23 mouse cellular contexts compared by ENCODE assay signal in the genomic region with DNA sequence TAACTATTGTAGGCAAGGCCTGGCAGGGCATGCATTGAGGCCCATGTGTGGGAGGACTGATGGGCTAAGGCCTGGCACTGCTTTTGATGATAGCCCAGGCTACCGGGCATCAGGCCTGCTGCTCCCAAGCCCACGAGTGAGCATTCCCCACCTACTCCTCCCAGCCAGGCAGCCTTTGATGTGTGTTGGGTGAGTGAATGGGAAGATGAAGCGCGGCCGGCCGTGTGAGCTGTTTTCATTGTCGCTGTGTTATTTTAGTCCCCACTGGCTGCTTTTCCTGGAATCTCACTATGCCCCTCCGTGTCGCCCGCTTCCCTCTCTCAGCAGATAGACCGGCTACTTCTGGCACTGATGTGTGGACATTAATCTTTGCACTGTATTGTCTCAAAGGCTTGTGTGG. TPM values are rescaled to one million over a fixed set of nuclear protein-coding genes. Genes with fewer than 3 reads are reported as not detected.
"Had no signal": no experiment of that assay in that cellular context is flagged by ENCODE, and none has a peak within 500 bp of the region (broad histone marks: within the 10 kb centered on the region; RNA-seq: fewer than 3 reads in every experiment).

No protein-coding gene starts in this region.

- H3K4me3 ChIP-seq: limb, embryonic 12.5 days; limb, embryonic 15.5 days; midbrain, embryonic 12.5 days; midbrain, embryonic 15.5 days; myocyte; neural tube, embryonic 13.5 days; stomach, embryonic 15.5 days had no signal

- ATAC-seq: intestine, embryonic 16.5 days; liver, postnatal 0 days; lung, postnatal 0 days; midbrain, embryonic 15.5 days had no signal

- H3K36me3 ChIP-seq: limb, embryonic 12.5 days; limb, embryonic 15.5 days; midbrain, embryonic 12.5 days; midbrain, embryonic 15.5 days; stomach, embryonic 15.5 days had no signal

- H3K4me1 ChIP-seq: limb, embryonic 12.5 days; limb, embryonic 15.5 days; stomach, embryonic 15.5 days had no signal

- H3K27ac ChIP-seq: limb, embryonic 12.5 days; limb, embryonic 15.5 days; liver, embryonic 14.5 days; macrophage; midbrain, embryonic 12.5 days; midbrain, embryonic 15.5 days; neural tube, embryonic 13.5 days; stomach, embryonic 15.5 days had no signal

- H3K27me3 ChIP-seq: limb, embryonic 12.5 days; limb, embryonic 15.5 days; midbrain, embryonic 12.5 days; midbrain, embryonic 15.5 days; neural tube, embryonic 13.5 days; stomach, embryonic 15.5 days had no signal

- DNase-seq: kidney, adult 18-20 months; kidney, adult 9 months; kidney, postnatal 25 days; left cerebral cortex, postnatal 4 days; liver, postnatal 0 days; lung, embryonic 14.5 days; right cerebral cortex, postnatal 25 days; spleen, adult 18-20 months; thymus, postnatal 36 days had no signal

- H3K9me3 ChIP-seq: limb, embryonic 12.5 days; limb, embryonic 15.5 days; midbrain, embryonic 12.5 days; midbrain, embryonic 15.5 days; neural tube, embryonic 13.5 days; stomach, embryonic 15.5 days had no signal

RNA-seq across cellular contexts. Expression of gene Fam19a5, which starts 26.1 kb away (rescaled TPM):
- total RNA-seq: megakaryocyte-erythroid progenitor cell, adult 5-6 weeks; monocyte, adult 5-6 weeks; neutrophil, adult 5-6 weeks had no signal
- polyA plus RNA-seq: liver, postnatal 0 days; macrophage had no signal
